Mouse (Mus musculus): Measurements from ENCODE around the gene Xylt2. TPM values are rescaled to one million over a fixed set of nuclear protein-coding genes. Genes with fewer than 3 reads are reported as not detected.
A peak's percentile ranks its signal among the peaks of the same experiment; 100 is the strongest.
"Not testable (repeated sequence)": the region's sequence is repeated elsewhere in the genome, so short reads cannot be mapped to it uniquely, and the experiment has no call there.

The Xylt2 gene
- polyA plus RNA-seq, 1 experiment, result 81.9 TPM

DNA sequence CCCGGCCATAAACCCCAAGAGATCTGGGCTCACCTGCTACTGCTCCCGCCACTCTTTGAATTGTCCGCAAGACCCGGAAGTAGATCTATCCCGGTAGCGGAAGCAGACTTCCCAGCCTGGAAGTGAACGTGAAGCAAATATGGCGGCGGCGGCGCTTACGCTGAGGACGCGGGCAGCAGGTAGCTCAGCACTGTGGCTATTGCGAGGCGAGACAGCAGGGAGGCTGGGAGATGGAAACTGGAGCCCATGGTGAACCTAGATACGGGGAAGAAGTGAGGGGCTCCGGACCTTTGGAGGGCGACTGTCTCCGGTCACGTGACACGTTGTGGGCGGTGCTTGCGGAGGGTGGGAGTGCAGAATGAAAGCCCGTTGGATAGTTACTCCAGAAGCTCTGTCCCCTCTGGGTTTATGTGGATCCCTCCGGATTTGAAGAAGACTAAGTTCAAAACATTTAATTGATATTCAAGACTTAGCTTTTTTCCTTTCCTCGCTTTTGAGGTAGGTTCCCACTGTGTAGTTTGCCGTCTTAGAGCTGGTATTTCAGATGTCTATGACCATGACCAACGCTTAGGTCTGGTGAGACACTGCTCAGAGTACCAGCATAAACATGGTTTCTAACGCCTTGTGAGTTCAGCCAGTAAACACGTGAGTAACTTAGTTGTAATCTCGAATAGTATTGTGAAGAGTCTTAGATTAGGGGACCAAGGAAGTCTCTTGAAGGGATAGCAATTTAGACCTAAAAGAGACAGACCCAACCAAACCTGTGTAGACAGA lies 23.5 kb downstream of the Xylt2 start, which contains the start of the genes Mrpl27 and Eme1:
Gene Mrpl27, plus strand, starts transcription at position 105 of the 774 bp plus-strand sequence.
Gene Eme1, minus strand, starts transcription at position 302 of the 774 bp plus-strand sequence.
- peak; percentile 89 for DNase-seq
- Histone ChIP-seq H3K27me3 (ENCODE audit: control insufficient read depth, insufficient read depth, low read length) (no peaks in the 10 kb centered on the region), H3K4me3 (ENCODE audit: control insufficient read depth, insufficient read depth, low read length) (peak within 1 kb of the TSS; percentile 83), H3K4me1 (replicated peaks; ENCODE audit: control insufficient read depth, insufficient read depth, low read length) (peaks cover 2% of the 10 kb centered on the region; the same call in 1 of the 2 replicates), H3K27ac (ENCODE audit: control insufficient read depth, insufficient read depth, low read length) (peak within 1 kb of the TSS; percentile 68), H3K36me3 (ENCODE audit: control insufficient read depth, insufficient read depth, low read length) (peaks cover 8% of the 10 kb centered on the region)
- under 1% methylated on average over 32 of the region's 32 CpGs for WGBS
- peak; percentile 60 for TF ChIP-seq POLR2A (IDR thresholded peaks at IDR 0.05; ENCODE audit: control insufficient read depth, extremely low read depth, insufficient read depth, low read length, poor library complexity)
- peak; percentile 50; the same call in 1 of the 2 replicates for TF ChIP-seq CTCF (IDR thresholded peaks at IDR 0.05; ENCODE audit: borderline replicate concordance, control insufficient read depth, extremely low read depth, insufficient read depth, low read length, poor library complexity)

DNA sequence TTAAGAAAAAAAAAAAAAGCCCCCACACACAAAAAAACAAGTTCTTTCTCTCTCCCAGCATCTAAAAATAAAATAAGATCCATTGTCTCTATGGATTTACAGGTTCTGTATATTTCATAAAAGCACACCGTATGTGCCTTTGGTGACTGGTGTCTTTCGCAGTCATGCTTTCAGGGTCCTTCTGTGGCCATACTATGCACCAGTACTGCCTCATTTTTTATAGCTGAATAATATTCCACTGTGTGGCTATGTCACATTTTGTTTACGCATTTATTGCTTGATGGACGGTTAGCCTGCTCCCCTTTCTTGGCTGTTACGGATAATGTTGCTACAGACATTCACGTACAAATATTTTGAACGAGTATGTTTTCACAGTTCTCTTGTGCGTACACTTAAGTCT lies 24.3 kb downstream of the Xylt2 start:
- no peak overlapping the region for H3K4me3 ChIP-seq (ENCODE audit: control insufficient read depth, insufficient read depth, low read length)
- TF ChIP-seq POLR2A (IDR thresholded peaks at IDR 0.05; ENCODE audit: control insufficient read depth, extremely low read depth, insufficient read depth, low read length, poor library complexity) (no peak), CTCF (IDR thresholded peaks at IDR 0.05; ENCODE audit: borderline replicate concordance, control insufficient read depth, extremely low read depth, insufficient read depth, low read length, poor library complexity) (no peak)
- 61% methylated on average over 8 of the region's 8 CpGs for WGBS

DNA sequence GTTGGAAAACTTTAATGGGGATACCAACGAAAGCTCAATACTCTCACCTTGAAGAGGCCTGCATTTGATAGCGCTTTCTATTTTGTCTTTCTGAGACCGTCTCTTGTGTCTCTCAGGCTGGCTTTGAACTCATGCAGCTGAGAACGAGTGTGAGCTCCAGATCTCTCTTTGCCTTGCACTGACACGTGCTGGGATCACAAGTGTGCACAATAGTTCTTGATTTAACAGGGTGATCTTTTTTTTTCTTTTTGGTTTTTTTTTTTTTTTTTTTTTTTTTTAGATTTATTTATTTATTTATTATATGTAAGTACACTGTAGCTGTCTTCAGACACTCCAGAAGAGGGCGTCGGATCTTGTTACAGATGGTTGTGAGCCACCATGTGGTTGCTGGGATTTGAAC lies 26.1 kb downstream of the Xylt2 start:
- not testable (repeated sequence) for H3K4me1 ChIP-seq (replicated peaks; ENCODE audit: control insufficient read depth, insufficient read depth, low read length); H3K4me3 ChIP-seq (ENCODE audit: control insufficient read depth, insufficient read depth, low read length); H3K36me3 ChIP-seq (ENCODE audit: control insufficient read depth, insufficient read depth, low read length); DNase-seq; H3K27ac ChIP-seq (ENCODE audit: control insufficient read depth, insufficient read depth, low read length); H3K27me3 ChIP-seq (ENCODE audit: control insufficient read depth, insufficient read depth, low read length)
- 97% methylated on average over 5 of the region's 7 CpGs for WGBS

More for the DNA sequence above, 24.3 kb downstream of the Xylt2 start:
- Histone ChIP-seq H3K36me3 (ENCODE audit: control insufficient read depth, insufficient read depth, low read length) (peaks cover under 1% of the 10 kb centered on the region), H3K4me1 (replicated peaks; ENCODE audit: control insufficient read depth, insufficient read depth, low read length) (peaks cover 2% of the 10 kb centered on the region; the same call in 1 of the 2 replicates), H3K27me3 (ENCODE audit: control insufficient read depth, insufficient read depth, low read length) (no peaks in the 10 kb centered on the region), H3K27ac (ENCODE audit: control insufficient read depth, insufficient read depth, low read length) (no peak overlapping the region)
- no peak for DNase-seq

DNA sequence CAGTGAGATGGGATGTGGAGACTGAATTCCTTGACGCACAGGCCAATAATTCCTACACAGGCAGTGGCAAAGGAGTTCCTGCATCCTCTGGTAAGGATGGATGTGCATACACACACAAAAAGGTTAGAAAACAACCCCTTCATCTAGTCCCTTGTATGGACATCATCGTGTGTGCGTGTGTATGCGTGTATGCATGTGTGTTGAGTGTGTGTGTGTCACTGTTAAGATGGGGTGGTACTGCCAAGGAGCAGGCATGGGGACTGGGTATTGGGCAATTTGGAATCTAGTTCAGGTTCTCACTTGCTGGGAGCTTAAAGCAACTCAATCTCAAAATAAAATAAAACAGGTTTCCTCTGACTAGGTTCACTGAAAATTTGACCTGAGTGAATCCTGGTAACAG lies 30.9 kb downstream of the Xylt2 start:
- TF ChIP-seq CTCF (IDR thresholded peaks at IDR 0.05; ENCODE audit: borderline replicate concordance, control insufficient read depth, extremely low read depth, insufficient read depth, low read length, poor library complexity) (no peak), POLR2A (IDR thresholded peaks at IDR 0.05; ENCODE audit: control insufficient read depth, extremely low read depth, insufficient read depth, low read length, poor library complexity) (no peak)
- no peak overlapping the region for H3K27ac ChIP-seq (ENCODE audit: control insufficient read depth, insufficient read depth, low read length)
- H3K27me3 ChIP-seq (ENCODE audit: control insufficient read depth, insufficient read depth, low read length), result no peaks in the 10 kb centered on the region
- no peak for DNase-seq
- H3K36me3 ChIP-seq (ENCODE audit: control insufficient read depth, insufficient read depth, low read length), result peaks cover 41% of the 10 kb centered on the region
- no peak overlapping the region for H3K4me3 ChIP-seq (ENCODE audit: control insufficient read depth, insufficient read depth, low read length)
- no peaks in the 10 kb centered on the region for H3K4me1 ChIP-seq (replicated peaks; ENCODE audit: control insufficient read depth, insufficient read depth, low read length)
- WGBS, result 99% methylated on average over 4 of the region's 4 CpGs

DNA sequence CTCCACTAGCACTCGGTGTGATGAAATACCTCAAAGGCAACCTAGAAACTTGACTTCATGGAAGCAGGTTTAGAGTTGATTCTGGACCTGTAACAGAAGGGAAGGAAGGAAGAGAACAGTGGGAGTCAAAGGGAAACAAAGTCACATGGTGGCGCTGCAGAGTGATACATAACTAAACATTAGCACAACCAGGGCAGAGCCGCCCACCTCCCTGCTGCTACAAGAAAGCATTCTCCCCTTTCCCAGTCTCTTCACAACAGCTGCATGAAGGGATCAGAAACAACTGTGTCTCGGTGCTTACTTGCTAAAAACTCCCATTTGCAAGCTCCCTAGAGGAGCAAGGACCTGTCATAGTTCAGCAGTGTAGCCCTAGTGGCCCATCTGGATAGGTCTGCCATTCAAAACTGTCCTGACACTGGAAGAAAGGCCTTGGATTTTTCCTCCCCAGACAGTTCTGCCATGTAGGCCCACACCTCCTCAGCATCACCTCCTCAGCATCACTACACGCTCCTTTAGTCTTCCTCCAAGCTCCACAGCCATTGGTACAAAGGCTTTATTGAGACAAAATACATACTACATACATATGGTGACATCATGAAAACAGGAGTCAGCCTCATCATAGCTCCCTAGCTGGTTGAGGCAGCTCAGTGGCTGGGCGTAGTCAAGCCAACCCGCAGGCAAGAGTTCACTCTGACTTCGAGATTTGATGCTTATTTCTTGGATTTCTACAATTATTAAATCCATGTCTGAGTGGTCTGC lies 32.7 kb downstream of the Xylt2 start:
- Histone ChIP-seq H3K4me1 (replicated peaks; ENCODE audit: control insufficient read depth, insufficient read depth, low read length) (no peaks in the 10 kb centered on the region), H3K27ac (ENCODE audit: control insufficient read depth, insufficient read depth, low read length) (no peak overlapping the region), H3K36me3 (ENCODE audit: control insufficient read depth, insufficient read depth, low read length) (peaks cover 53% of the 10 kb centered on the region), H3K27me3 (ENCODE audit: control insufficient read depth, insufficient read depth, low read length) (no peaks in the 10 kb centered on the region), H3K4me3 (ENCODE audit: control insufficient read depth, insufficient read depth, low read length) (no peak overlapping the region)
- WGBS, result 96% methylated on average over 8 of the region's 8 CpGs
- no peak for DNase-seq
- TF ChIP-seq POLR2A (IDR thresholded peaks at IDR 0.05; ENCODE audit: control insufficient read depth, extremely low read depth, insufficient read depth, low read length, poor library complexity), result no peak
- no peak for TF ChIP-seq CTCF (IDR thresholded peaks at IDR 0.05; ENCODE audit: borderline replicate concordance, control insufficient read depth, extremely low read depth, insufficient read depth, low read length, poor library complexity)

DNA sequence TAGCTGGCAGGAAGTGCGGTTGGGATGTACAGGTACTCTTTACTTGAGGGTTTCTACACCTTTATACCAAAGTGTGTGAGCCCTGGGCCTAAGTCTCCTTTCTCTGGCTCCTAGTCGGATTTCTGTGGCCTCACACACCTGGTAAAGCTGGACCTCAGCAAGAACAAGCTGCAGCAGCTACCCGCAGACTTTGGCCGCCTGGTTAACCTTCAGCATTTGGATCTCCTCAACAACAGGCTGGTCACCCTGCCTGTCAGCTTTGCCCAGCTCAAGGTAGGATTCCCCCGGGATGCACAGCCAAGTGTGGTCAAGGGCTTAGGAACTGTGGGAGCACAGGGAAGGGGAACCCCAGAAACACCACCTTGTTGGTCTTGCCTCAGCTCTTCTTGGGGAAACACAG lies 42.9 kb downstream of the Xylt2 start:
- no peak overlapping the region for H3K4me3 ChIP-seq (ENCODE audit: control insufficient read depth, insufficient read depth, low read length)
- H3K36me3 ChIP-seq (ENCODE audit: control insufficient read depth, insufficient read depth, low read length), result peaks cover 64% of the 10 kb centered on the region
- peaks cover 11% of the 10 kb centered on the region for H3K4me1 ChIP-seq (replicated peaks; ENCODE audit: control insufficient read depth, insufficient read depth, low read length)
- DNase-seq, result no peak
- 94% methylated on average over 5 of the region's 5 CpGs for WGBS
- H3K27me3 ChIP-seq (ENCODE audit: control insufficient read depth, insufficient read depth, low read length), result no peaks in the 10 kb centered on the region
- TF ChIP-seq POLR2A (IDR thresholded peaks at IDR 0.05; ENCODE audit: control insufficient read depth, extremely low read depth, insufficient read depth, low read length, poor library complexity), result no peak
- no peak for TF ChIP-seq CTCF (IDR thresholded peaks at IDR 0.05; ENCODE audit: borderline replicate concordance, control insufficient read depth, extremely low read depth, insufficient read depth, low read length, poor library complexity)
- no peak overlapping the region for H3K27ac ChIP-seq (ENCODE audit: control insufficient read depth, insufficient read depth, low read length)
